Mouse (Mus musculus): ENCODE measurements around the gene Larp7. TPM values are rescaled to one million over a fixed set of nuclear protein-coding genes. Genes with fewer than 3 reads are reported as not detected.

Larp7 gene
- polyA plus RNA-seq, 1 experiment from 2014 or later = 25.3 TPM

GRCm38 (mm10) chr3:127507878-127508783 lies 45.0 kb downstream of the Larp7 start:
- 0 out of 2 replicates have a peak, but pooled peaks cover 3% of the 10 kb centered on the region for H3K9me3 ChIP-seq
- 71% methylated on average over 15 of the region's 15 CpGs for WGBS
- H3K36me3 ChIP-seq (replicated peaks) = no peaks in the 10 kb centered on the region
- no peak for ATAC-seq (replicated peaks)
- H3K27ac ChIP-seq = no peak overlapping the region
- H3K4me1 ChIP-seq = no peaks in the 10 kb centered on the region
- H3K4me3 ChIP-seq = no peak overlapping the region
- no peak overlapping the region for H3K4me2 ChIP-seq
- H3K27me3 ChIP-seq (replicated peaks) = no peaks in the 10 kb centered on the region
- H3K9ac ChIP-seq = no peak overlapping the region

GRCm38 (mm10) chr3:127498742-127499400 lies 54.3 kb downstream of the Larp7 start, which contains the start of gene Ank2:
Ank2 (minus strand) TSS chr3:127499350.
- H3K36me3 ChIP-seq (replicated peaks) = no peaks in the 10 kb centered on the region
- H3K4me2 ChIP-seq = peak within 1 kb of the TSS; percentile 98
- H3K27ac ChIP-seq = peak within 1 kb of the TSS; percentile 67
- H3K27me3 ChIP-seq (replicated peaks) = no peaks in the 10 kb centered on the region
- peaks cover 24% of the 10 kb centered on the region for H3K4me1 ChIP-seq
- H3K4me3 ChIP-seq = peak within 1 kb of the TSS; percentile 54
- 0 out of 2 replicates have a peak, but pooled peaks cover 3% of the 10 kb centered on the region for H3K9me3 ChIP-seq
- WGBS = 0% methylated on average over 55 of the region's 62 CpGs
- H3K9ac ChIP-seq = peak within 1 kb of the TSS; percentile 68
- ATAC-seq (replicated peaks) = peak; percentile 82

GRCm38 (mm10) chr3:127498197-127498741 lies 54.9 kb downstream of the Larp7 start:
- H3K4me1 ChIP-seq = peaks cover 24% of the 10 kb centered on the region
- no peaks in the 10 kb centered on the region for H3K9me3 ChIP-seq
- H3K4me2 ChIP-seq = peak overlapping the region; percentile 98
- no peaks in the 10 kb centered on the region for H3K27me3 ChIP-seq (replicated peaks)
- H3K36me3 ChIP-seq (replicated peaks) = no peaks in the 10 kb centered on the region
- ATAC-seq (replicated peaks) = peak; percentile 92
- peak overlapping the region; percentile 68 for H3K9ac ChIP-seq
- H3K4me3 ChIP-seq = peak overlapping the region; percentile 54
- under 1% methylated on average over 22 of the region's 23 CpGs for WGBS
- H3K27ac ChIP-seq = peak overlapping the region; percentile 67

GRCm38 (mm10) chr3:127492663-127493062 lies 60.5 kb downstream of the Larp7 start:
- Histone ChIP-seq H3K4me1 (peaks cover 8% of the 10 kb centered on the region), H3K9me3 (no peaks in the 10 kb centered on the region), H3K4me2 (no peak overlapping the region), H3K27me3 (replicated peaks) (no peaks in the 10 kb centered on the region), H3K36me3 (replicated peaks) (no peaks in the 10 kb centered on the region), H3K27ac (no peak overlapping the region), H3K4me3 (no peak overlapping the region), H3K9ac (no peak overlapping the region)
- WGBS = 88% methylated on average over 3 of the region's 3 CpGs
- no peak for ATAC-seq (replicated peaks)

DNA sequence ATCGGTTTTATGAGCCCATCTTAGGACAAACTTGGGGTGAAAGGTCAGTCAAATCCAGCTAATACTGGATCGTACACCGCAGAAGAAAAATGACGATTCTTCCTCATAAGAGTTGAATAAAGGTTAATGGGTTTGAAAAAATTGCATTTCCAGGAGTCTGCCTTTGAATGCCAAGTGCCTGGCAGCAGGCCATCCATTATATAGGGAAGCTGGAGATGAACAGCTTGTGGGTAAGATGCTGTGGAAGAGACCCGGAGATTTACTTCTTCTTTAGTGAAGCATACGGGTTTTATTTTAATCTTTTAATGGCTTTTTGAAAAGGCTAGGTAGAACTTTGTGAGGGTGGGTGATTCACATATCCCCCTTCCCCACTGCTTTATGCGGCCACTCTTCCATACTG lies 65.8 kb downstream of the Larp7 start:
- Histone ChIP-seq H3K9me3 (no peaks in the 10 kb centered on the region), H3K4me2 (no peak overlapping the region), H3K27me3 (replicated peaks) (no peaks in the 10 kb centered on the region), H3K4me1 (no peaks in the 10 kb centered on the region), H3K27ac (no peak overlapping the region), H3K36me3 (replicated peaks) (no peaks in the 10 kb centered on the region), H3K9ac (no peak overlapping the region), H3K4me3 (no peak overlapping the region)
- ATAC-seq (replicated peaks) = no peak
- WGBS = 55% methylated on average over 7 of the region's 7 CpGs

MicroRNAs encoded within 50 kb of the gene (microRNA counts, 519-probe panel; counts per million panel counts)
- not detected for microRNA mmu-miR-302a
- not detected for microRNA mmu-miR-302b
- microRNA mmu-miR-302c = not detected
- microRNA mmu-miR-302d = 1,851 counts per million, percentile 12 among the panel's probes with 10 or more counts
- microRNA mmu-miR-367 = 2,639 counts per million, percentile 56 among the panel's probes with 10 or more counts

Small RNAs within 50 kb of the gene (microRNA-seq; reads per million reads assigned to microRNA genes)
- gene Mir302a (440 reads per million, percentile 70 among the genes with 10 or more reads in this experiment), gene Mir302b (241 reads per million, percentile 64 among the genes with 10 or more reads in this experiment), gene Mir302c (35.9 reads per million, percentile 42 among the genes with 10 or more reads in this experiment), gene Mir302d (374 reads per million, percentile 67 among the genes with 10 or more reads in this experiment), gene Mir367 (not detected)

Other genes with a start within 250 kb of the Larp7 start
- gene Ank2, start 54.0 kb downstream of the Larp7 start, polyA plus RNA-seq (2015; fragmentation: Nextera tagmentation; extraction: Ambion mirVana) = 192 and 216 TPM in 2 replicates
- 2.8 and 3.3 TPM in 2 replicates for gene Zgrf1, start 140 bp upstream of the Larp7 start, polyA plus RNA-seq (2015; fragmentation: Nextera tagmentation; extraction: Ambion mirVana)
- 15.1 and 16.5 TPM in 2 replicates for gene Neurog2, start 79.8 kb upstream of the Larp7 start, polyA plus RNA-seq (2015; fragmentation: Nextera tagmentation; extraction: Ambion mirVana)
- 0.37 and 0.45 TPM in 2 replicates for gene Alpk1, start 227.2 kb upstream of the Larp7 start, polyA plus RNA-seq (2015; fragmentation: Nextera tagmentation; extraction: Ambion mirVana)
- gene Tifa, start 236.5 kb upstream of the Larp7 start, polyA plus RNA-seq (2015; fragmentation: Nextera tagmentation; extraction: Ambion mirVana) = 3.3 and 3.7 TPM in 2 replicates

Data from midbrain, embryonic 15.5 days (tissue).